ENCODE assay signal across 17 mouse cellular contexts in genomic region chr5:22302309-22302708, GRCm38 (mm10). TPM values are rescaled to one million over a fixed set of nuclear protein-coding genes. Genes with fewer than 3 reads are reported as not detected.
DNase-seq lines count a peak whose midpoint lies in the region; ATAC-seq lines count a peak whose summit lies in the region.
"Had no signal": no experiment of that assay in that cellular context is flagged by ENCODE, and none has a peak within 500 bp of the region (broad histone marks: within the 10 kb centered on the region; RNA-seq: fewer than 3 reads in every experiment).

No protein-coding gene starts in this region.

- H3K36me3 ChIP-seq in embryonic facial prominence, embryonic 14.5 days (ENCODE audit: control insufficient read depth, insufficient read depth, low read length): no peaks in the 10 kb centered on the region
- no peaks in the 10 kb centered on the region for H3K36me3 ChIP-seq in embryonic facial prominence, embryonic 10.5 days (replicated peaks)
- H3K36me3 ChIP-seq: embryonic facial prominence, embryonic 13.5 days; heart, embryonic 12.5 days had no signal

- no peaks in the 10 kb centered on the region for H3K4me1 ChIP-seq in embryonic facial prominence, embryonic 14.5 days (ENCODE audit: control insufficient read depth, insufficient read depth, low read length)
- H3K4me1 ChIP-seq in embryonic facial prominence, embryonic 10.5 days: 0 out of 2 replicates have a peak, but pooled peaks cover 2% of the 10 kb centered on the region
- H3K4me1 ChIP-seq: heart, embryonic 12.5 days had no signal

- H3K4me2 ChIP-seq in embryonic facial prominence, embryonic 14.5 days (ENCODE audit: low read depth, low read length): no peak overlapping the region
- H3K4me2 ChIP-seq: embryonic facial prominence, embryonic 13.5 days; heart, embryonic 12.5 days had no signal

- no peak overlapping the region for H3K27ac ChIP-seq in embryonic facial prominence, embryonic 14.5 days (replicated peaks; ENCODE audit: low read depth, low read length)
- no peak overlapping the region for H3K27ac ChIP-seq in embryonic facial prominence, embryonic 10.5 days (replicated peaks)
- H3K27ac ChIP-seq: embryonic facial prominence, embryonic 13.5 days had no signal

- DNase-seq in embryonic facial prominence, embryonic 14.5 days (ENCODE audit: low spot score): peak; percentile 9
- DNase-seq in embryonic facial prominence, embryonic 10.5 days (ENCODE audit: low spot score): no peak
- DNase-seq in left cerebral cortex, postnatal 4 days: peak; percentile 85
- no peak for DNase-seq in left cerebral cortex, postnatal 14 days (ENCODE audit: low spot score in 2 of 2)
- peak; percentile 83 to 84 for DNase-seq in cerebellum, postnatal 14 days
- no peak for DNase-seq in frontal cortex, postnatal 14 days (ENCODE audit: low spot score in 2 of 2)
- DNase-seq in spleen, adult 12 weeks (ENCODE audit: low spot score): no peak
- DNase-seq in left cerebral cortex, adult 9 months (ENCODE audit: low spot score in 2 of 2): no peak
- DNase-seq: heart, postnatal 4 days; liver; lung, adult 18-20 months; lung, postnatal 4 days; midbrain, embryonic 14.5 days; right cerebral cortex, postnatal 14 days had no signal

- no peak for ATAC-seq in embryonic facial prominence, embryonic 14.5 days (ENCODE audit: low read depth)
- ATAC-seq: intestine, embryonic 16.5 days had no signal

- intact Hi-C loops in left cerebral cortex, postnatal 4 days (cut with DNase I): no loop called here
- intact Hi-C loops in left cerebral cortex, postnatal 14 days (cut with DNase I): no loop called here

- H3K4me3 ChIP-seq in embryonic facial prominence, embryonic 14.5 days (ENCODE audit: low read depth, low read length): no peak overlapping the region
- no peak overlapping the region for H3K4me3 ChIP-seq in embryonic facial prominence, embryonic 10.5 days
- H3K4me3 ChIP-seq: embryonic facial prominence, embryonic 13.5 days; heart, embryonic 12.5 days had no signal

- H3K9me3 ChIP-seq in embryonic facial prominence, embryonic 14.5 days (ENCODE audit: control insufficient read depth, low read length): no peaks in the 10 kb centered on the region
- H3K9me3 ChIP-seq in embryonic facial prominence, embryonic 10.5 days: no peaks in the 10 kb centered on the region
- H3K9me3 ChIP-seq: embryonic facial prominence, embryonic 13.5 days; heart, embryonic 12.5 days had no signal

- WGBS in embryonic facial prominence, embryonic 14.5 days: 61% methylated on average over 5 of the region's 5 CpGs
- WGBS in embryonic facial prominence, embryonic 10.5 days: 83% methylated on average over 5 of the region's 5 CpGs

- no peak overlapping the region for H3K9ac ChIP-seq in embryonic facial prominence, embryonic 14.5 days (ENCODE audit: low read depth, low read length)
- H3K9ac ChIP-seq: embryonic facial prominence, embryonic 13.5 days; heart, embryonic 12.5 days had no signal

- H3K27me3 ChIP-seq in embryonic facial prominence, embryonic 14.5 days (replicated peaks; ENCODE audit: control insufficient read depth, insufficient read depth, low read length): no peaks in the 10 kb centered on the region
- no peaks in the 10 kb centered on the region for H3K27me3 ChIP-seq in embryonic facial prominence, embryonic 10.5 days (replicated peaks; ENCODE audit: low read depth, poor library complexity, severe bottlenecking)
- H3K27me3 ChIP-seq: embryonic facial prominence, embryonic 13.5 days; heart, embryonic 12.5 days had no signal

RNA-seq across cellular contexts. Expression of gene Reln, which starts 42.2 kb away (rescaled TPM):
- 6.3 and 7.6 TPM in 2 replicates for polyA plus RNA-seq in embryonic facial prominence, embryonic 14.5 days (2014; fragmentation: Nextera tagmentation; extraction: Ambion mirVana)
- polyA plus RNA-seq in embryonic facial prominence, embryonic 10.5 days (2016; fragmentation: Nextera tagmentation; extraction: Ambion mirVana): 1.6 and 2.1 TPM in 2 replicates
- total RNA-seq in left cerebral cortex, postnatal 4 days (2021): 100 to 1,000 TPM; 170 to 177 TPM
- total RNA-seq in left cerebral cortex, postnatal 14 days (2021): 100 to 1,000 TPM; 107 to 114 TPM

Comparison
In these comparisons a context has a peak if more than half of its experiments do, and no peak if none do; other contexts are left out.
1. DNase-seq: peak in embryonic facial prominence, embryonic 14.5 days (single experiment), left cerebral cortex, postnatal 4 days (single experiment) and cerebellum, postnatal 14 days (2 of 2); none in embryonic facial prominence, embryonic 10.5 days (single experiment), left cerebral cortex, postnatal 14 days (0 of 2), frontal cortex, postnatal 14 days (0 of 2), spleen, adult 12 weeks (single experiment) and left cerebral cortex, adult 9 months (0 of 2).